Mouse (Mus musculus) spleen, adult 2 months (tissue): ENCODE results near the gene Pnmal1.

Source experiments
- CTCF ChIP-seq: fragments of 200-500 bp; IDR thresholded peaks from 2 replicates; pipeline ENCODE4 v1.5.1; 2011; ENCODE audit warnings: mild to moderate bottlenecking, inconsistent platforms; ENCODE audit not compliant: insufficient read depth, insufficient read length, insufficient replicate concordance; ENCODE audit errors: extremely low read depth
- POLR2A ChIP-seq: fragments of 200-500 bp; IDR thresholded peaks from 2 replicates; pipeline ENCODE4 v1.6.1; 2011; ENCODE audit warnings: low read depth, low read length, inconsistent platforms

GRCm38 (mm10) chr7:16992451-16992807 is 33.0 kb downstream of the Pnmal1 start, which contains the start of gene Ccdc8:
- TF ChIP-seq POLR2A (no peak), CTCF (no peak)
